Mouse (Mus musculus) cerebellum, adult (tissue): ENCODE data around the gene Pts.

Experiments
- ATAC-seq: cut with Nextera tagmentation; 2 replicates; pipeline ENCODE4 v1.9.2; 2017; ENCODE audit warnings: mild to moderate bottlenecking, moderate library complexity, mixed read lengths; ENCODE audit not compliant: insufficient number of reproducible peaks, low FRiP score, low TSS enrichment

The Pts gene

GRCm38 (mm10) chr9:50528293-50528892 lies at the start of gene Pts:
Gene Pts (minus strand): TSS chr9:50528724.
- ATAC-seq: peak; percentile 97

GRCm38 (mm10) chr9:50569599-50570525 lies 41.3 kb upstream of the Pts start:
- ATAC-seq: no peak

GRCm38 (mm10) chr9:50567881-50568280 lies 39.4 kb upstream of the Pts start:
- ATAC-seq: no peak

GRCm38 (mm10) chr9:50567372-50567771 lies 38.8 kb upstream of the Pts start:
- ATAC-seq: no peak

- ATAC-seq: no peak
These were observed 37.4 kb upstream of the Pts start for GRCm38 (mm10) chr9:50565940-50566339.

GRCm38 (mm10) chr9:50565173-50565572 lies 36.6 kb upstream of the Pts start:
- ATAC-seq: no peak

- ATAC-seq: no peak
These were observed 33.4 kb upstream of the Pts start for GRCm38 (mm10) chr9:50561918-50562360.

GRCm38 (mm10) chr9:50561145-50561917 lies 32.8 kb upstream of the Pts start, which contains the start of gene Tex12:
Gene Tex12 (minus strand): TSS chr9:50561325.
- no peak for ATAC-seq

- no peak for ATAC-seq
These were observed 26.5 kb upstream of the Pts start, which contains the start of gene Bco2 for GRCm38 (mm10) chr9:50555094-50555446. Gene Bco2 (minus strand): TSS chr9:50555181.

GRCm38 (mm10) chr9:50554241-50555093 lies 25.9 kb upstream of the Pts start, which contains the start of gene Il18:
Gene Il18 (plus strand): TSS chr9:50554827.
- no peak for ATAC-seq

GRCm38 (mm10) chr9:50553547-50553946 lies 25.0 kb upstream of the Pts start:
- ATAC-seq: no peak

- ATAC-seq: no peak
These were observed 23.7 kb upstream of the Pts start for GRCm38 (mm10) chr9:50552206-50552605.

- no peak for ATAC-seq
These were observed 20.4 kb upstream of the Pts start for GRCm38 (mm10) chr9:50548936-50549335.

GRCm38 (mm10) chr9:50547859-50548478 lies 19.4 kb upstream of the Pts start:
- ATAC-seq: no peak

GRCm38 (mm10) chr9:50542401-50542800 lies 13.9 kb upstream of the Pts start:
- ATAC-seq: no peak

- ATAC-seq: no peak
These were observed 11.6 kb upstream of the Pts start for GRCm38 (mm10) chr9:50540170-50540569.

- ATAC-seq: no peak
These were observed 8.8 kb upstream of the Pts start for GRCm38 (mm10) chr9:50537295-50537694.

GRCm38 (mm10) chr9:50536603-50537135 lies 8.1 kb upstream of the Pts start:
- ATAC-seq: no peak

GRCm38 (mm10) chr9:50535930-50536329 lies 7.4 kb upstream of the Pts start:
- no peak for ATAC-seq
